Mouse (Mus musculus) heart, embryonic 13.5 days (tissue): ENCODE measurements at regions not wholly inside any gene's neighbourhood (a gene's known extent, or its start where the extent isn't known, plus 50 kb on each side); places are given as distances from the start of the nearest gene placed in this dataset.

Source experiments
- ATAC-seq: fragments of 200-750 bp; cut with Nextera tagmentation; 2 replicates; pipeline ENCODE4 v1.8.0; 2017; ENCODE audit warnings: moderate TSS enrichment; ENCODE audit not compliant: insufficient number of reproducible peaks, low FRiP score, low TSS enrichment; ENCODE audit errors: extremely low read depth
- H3K27ac ChIP-seq: fragments of 300-500 bp; sonication (generic); replicated peaks from 2 replicates; pipeline ENCODE4 v1.5.1; 2015; ENCODE audit warnings: moderate library complexity, mild to moderate bottlenecking, inconsistent platforms
- H3K27me3 ChIP-seq: fragments of 300-500 bp; sonication (generic); replicated peaks from 2 replicates; pipeline ENCODE4 v1.6.1; 2015; ENCODE audit warnings: mild to moderate bottlenecking, inconsistent platforms
- H3K36me3 ChIP-seq: fragments of 300-500 bp; sonication (generic); 2 replicates; pipeline ENCODE4 v1.6.1; 2015; ENCODE audit warnings: mild to moderate bottlenecking, inconsistent platforms
- H3K4me1 ChIP-seq: fragments of 300-500 bp; sonication (generic); 2 replicates; pipeline ENCODE4 v1.6.1; 2015; ENCODE audit warnings: inconsistent platforms
- H3K4me2 ChIP-seq: fragments of 300-500 bp; sonication (generic); 2 replicates; pipeline ENCODE4 v1.6.1; 2015; ENCODE audit warnings: inconsistent platforms, mild to moderate bottlenecking, moderate library complexity
- H3K4me3 ChIP-seq: fragments of 300-500 bp; sonication (generic); 2 replicates; pipeline ENCODE4 v1.5.1; 2015; ENCODE audit warnings: moderate library complexity, mild to moderate bottlenecking, inconsistent platforms
- H3K9ac ChIP-seq: fragments of 300-500 bp; sonication (generic); 2 replicates; pipeline ENCODE4 v1.6.1; 2015; ENCODE audit warnings: inconsistent platforms, mild to moderate bottlenecking, moderate library complexity
- H3K9me3 ChIP-seq: fragments of 300-500 bp; sonication (generic); 2 replicates; pipeline ENCODE4 v1.6.1; 2016; ENCODE audit warnings: inconsistent platforms
- WGBS: fragments of 180-500 bp; shearing (Covaris S2); methylation state at CpG from one replicate; pipeline ENCODE4 v1.1.7; 2015; ENCODE audit warnings: mixed read lengths; 5-methylcytosine and 5-hydroxymethylcytosine counted together

- H3K9ac ChIP-seq: no peak overlapping the region
- WGBS: 50% methylated on average over 4 of the region's 4 CpGs
- H3K36me3 ChIP-seq: no peaks in the 10 kb centered on the region
- H3K4me3 ChIP-seq: no peak overlapping the region
- no peak overlapping the region for H3K27ac ChIP-seq
- no peak overlapping the region for H3K4me2 ChIP-seq
- no peak for ATAC-seq
- H3K4me1 ChIP-seq: peaks cover 24% of the 10 kb centered on the region
- no peaks in the 10 kb centered on the region for H3K9me3 ChIP-seq
- H3K27me3 ChIP-seq: no peaks in the 10 kb centered on the region
Measured at GRCm38 (mm10) chr11:19849347-19849811, 74.8 kb upstream of the Spred2 start.

DNA sequence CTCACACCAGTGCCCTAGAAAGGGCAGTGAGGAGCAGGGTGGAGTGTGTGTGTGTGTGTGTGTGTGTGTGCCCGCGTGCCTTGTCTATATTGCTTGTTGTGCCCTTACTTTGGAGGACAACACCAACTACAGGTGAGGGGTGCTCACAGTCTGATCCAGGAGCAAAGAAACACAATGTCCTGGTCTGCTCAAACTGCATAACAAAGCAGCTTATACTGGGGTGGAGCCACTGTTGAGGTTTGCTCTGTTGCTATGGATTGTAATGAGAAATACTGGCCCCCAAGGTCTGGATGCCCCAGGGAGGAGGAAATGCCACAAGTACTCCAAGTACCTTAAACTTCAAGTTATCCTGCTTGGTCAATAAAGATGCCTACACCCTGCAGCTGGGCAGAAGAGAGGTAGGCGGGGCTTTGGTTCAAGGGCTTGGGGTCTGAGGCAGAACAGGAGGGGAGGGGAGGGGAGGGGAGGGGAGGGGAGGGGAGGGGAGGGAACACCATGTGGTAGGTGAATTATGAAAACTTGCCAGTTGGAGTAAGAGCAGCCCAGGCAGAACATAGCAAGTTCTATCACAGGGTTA, 74.2 kb upstream of the Spred2 start:
- H3K4me2 ChIP-seq: no peak overlapping the region
- H3K9me3 ChIP-seq: no peaks in the 10 kb centered on the region
- H3K27ac ChIP-seq: no peak overlapping the region
- ATAC-seq: no peak
- no peak overlapping the region for H3K4me3 ChIP-seq
- no peaks in the 10 kb centered on the region for H3K36me3 ChIP-seq
- peaks cover 24% of the 10 kb centered on the region for H3K4me1 ChIP-seq
- WGBS: 69% methylated on average over 3 of the region's 3 CpGs
- no peaks in the 10 kb centered on the region for H3K27me3 ChIP-seq
- H3K9ac ChIP-seq: no peak overlapping the region

DNA sequence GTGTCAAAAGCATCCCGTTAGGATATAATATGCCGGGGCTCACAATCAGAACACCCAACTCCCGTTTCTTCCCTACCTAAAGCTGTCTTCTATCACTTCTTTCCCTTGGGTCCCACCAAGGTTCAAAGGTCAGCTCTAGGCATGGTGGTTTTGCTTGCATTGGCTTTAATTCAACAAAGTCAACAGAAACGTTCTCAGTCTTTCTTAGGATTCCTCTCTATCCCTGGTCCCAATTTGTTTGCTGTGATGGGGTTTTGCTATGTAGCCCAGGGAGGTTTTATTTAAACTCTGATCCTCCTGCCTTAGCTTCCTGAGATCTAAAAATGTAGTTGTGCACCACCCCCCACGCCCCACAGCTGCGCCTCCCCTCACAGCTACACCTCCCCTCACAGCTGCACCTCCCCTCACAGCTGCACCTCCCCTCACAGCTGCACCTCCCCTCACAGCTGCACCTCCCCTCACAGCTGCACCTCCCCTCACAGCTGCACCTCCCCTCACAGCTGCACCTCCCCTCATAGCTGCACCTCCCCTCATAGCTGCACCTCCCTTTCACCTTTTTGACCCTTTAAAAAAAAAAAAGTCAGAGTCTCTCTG, 73.1 kb upstream of the Spred2 start:
- ATAC-seq: no peak

GRCm38 (mm10) chr11:19861596-19861995, 62.6 kb upstream of the Spred2 start:
- no peak overlapping the region for H3K4me3 ChIP-seq
- H3K9ac ChIP-seq: no peak overlapping the region
- H3K4me2 ChIP-seq: no peak overlapping the region
- ATAC-seq: no peak
- H3K4me1 ChIP-seq: no peaks in the 10 kb centered on the region
- no peaks in the 10 kb centered on the region for H3K36me3 ChIP-seq
- H3K27me3 ChIP-seq: no peaks in the 10 kb centered on the region
- no peak overlapping the region for H3K27ac ChIP-seq
- 69% methylated on average over 4 of the region's 4 CpGs for whole genome bisulfite sequencing
- H3K9me3 ChIP-seq: no peaks in the 10 kb centered on the region

More for the DNA sequence above, 73.1 kb upstream of the Spred2 start:
- no peak overlapping the region for H3K27ac ChIP-seq
- no peak overlapping the region for H3K4me3 ChIP-seq
- peaks cover 24% of the 10 kb centered on the region for H3K4me1 ChIP-seq
- no peaks in the 10 kb centered on the region for H3K27me3 ChIP-seq
- H3K4me2 ChIP-seq: no peak overlapping the region
- 14% methylated on average over 6 of the region's 6 CpGs for WGBS
- H3K9me3 ChIP-seq: no peaks in the 10 kb centered on the region
- no peak overlapping the region for H3K9ac ChIP-seq
- H3K36me3 ChIP-seq: no peaks in the 10 kb centered on the region

GRCm38 (mm10) chr11:19863327-19863726, 60.8 kb upstream of the Spred2 start:
- no peak overlapping the region for H3K9ac ChIP-seq
- no peaks in the 10 kb centered on the region for H3K4me1 ChIP-seq
- no peak overlapping the region for H3K4me2 ChIP-seq
- no peak overlapping the region for H3K27ac ChIP-seq
- ATAC-seq: no peak
- H3K9me3 ChIP-seq: peaks cover 8% of the 10 kb centered on the region; the same call in 1 of the 2 replicates
- no peak overlapping the region for H3K4me3 ChIP-seq
- no peaks in the 10 kb centered on the region for H3K27me3 ChIP-seq
- H3K36me3 ChIP-seq: no peaks in the 10 kb centered on the region
- 72% methylated on average over 3 of the region's 3 CpGs for WGBS

GRCm38 (mm10) chr11:19866262-19866661, 57.9 kb upstream of the Spred2 start:
- no peak overlapping the region for H3K9ac ChIP-seq
- peaks cover 8% of the 10 kb centered on the region; the same call in 1 of the 2 replicates for H3K9me3 ChIP-seq
- no peak overlapping the region for H3K27ac ChIP-seq
- H3K36me3 ChIP-seq: no peaks in the 10 kb centered on the region
- H3K4me3 ChIP-seq: no peak overlapping the region
- no peak for ATAC-seq
- WGBS: 45% methylated on average over 2 of the region's 2 CpGs
- no peaks in the 10 kb centered on the region for H3K27me3 ChIP-seq
- H3K4me2 ChIP-seq: no peak overlapping the region
- H3K4me1 ChIP-seq: no peaks in the 10 kb centered on the region

DNA sequence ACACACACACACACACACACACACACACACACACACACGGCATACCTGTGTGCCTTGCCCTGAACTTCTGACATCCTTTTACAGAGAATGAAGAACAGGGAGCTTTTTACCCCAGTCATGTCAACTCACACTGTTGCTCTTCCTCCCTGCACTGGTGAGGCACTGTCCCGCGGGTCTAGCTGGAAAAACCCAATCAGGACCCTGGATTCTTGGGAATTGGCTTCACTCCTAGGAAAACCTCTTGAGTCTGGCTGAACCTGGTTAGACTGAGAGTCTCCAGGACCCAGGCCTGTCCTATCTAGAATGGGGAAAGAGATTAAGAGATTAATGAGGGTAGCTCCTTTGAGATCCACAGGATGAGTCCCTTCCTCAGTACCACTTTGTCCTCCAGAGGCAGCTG, 54.5 kb upstream of the Spred2 start:
- no peaks in the 10 kb centered on the region for H3K36me3 ChIP-seq
- no peak overlapping the region for H3K27ac ChIP-seq
- 68% methylated on average over 3 of the region's 3 CpGs for WGBS
- no peaks in the 10 kb centered on the region for H3K27me3 ChIP-seq
- no peaks in the 10 kb centered on the region for H3K4me1 ChIP-seq
- no peak for ATAC-seq
- no peak overlapping the region for H3K4me2 ChIP-seq
- peaks cover 8% of the 10 kb centered on the region; the same call in 1 of the 2 replicates for H3K9me3 ChIP-seq
- H3K4me3 ChIP-seq: no peak overlapping the region
- H3K9ac ChIP-seq: no peak overlapping the region

DNA sequence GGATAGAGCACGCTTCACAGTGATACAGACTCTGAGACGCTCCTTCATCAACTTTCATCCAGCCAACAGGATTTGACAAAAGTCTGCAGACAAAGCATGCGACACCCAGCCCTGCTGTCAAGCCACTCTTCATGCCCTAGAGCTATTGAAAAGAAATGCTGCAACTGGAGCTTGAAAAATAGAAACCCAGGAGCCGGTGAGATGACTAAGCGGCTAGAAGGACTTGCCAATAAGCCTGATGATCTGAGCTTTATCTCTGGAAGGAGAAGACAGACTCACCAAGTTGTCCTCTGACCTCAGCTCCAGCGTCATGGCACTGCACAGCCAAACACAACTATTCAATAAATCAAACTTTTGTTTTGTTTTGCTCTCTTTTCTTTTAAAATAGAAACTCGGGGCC, 54.0 kb upstream of the Spred2 start:
- ATAC-seq: no peak
- no peak overlapping the region for H3K4me3 ChIP-seq
- H3K4me2 ChIP-seq: no peak overlapping the region
- WGBS: 65% methylated on average over 7 of the region's 7 CpGs
- H3K9me3 ChIP-seq: peaks cover 8% of the 10 kb centered on the region; the same call in 1 of the 2 replicates
- no peaks in the 10 kb centered on the region for H3K36me3 ChIP-seq
- H3K27me3 ChIP-seq: no peaks in the 10 kb centered on the region
- no peak overlapping the region for H3K9ac ChIP-seq
- no peaks in the 10 kb centered on the region for H3K4me1 ChIP-seq
- no peak overlapping the region for H3K27ac ChIP-seq

- no peaks in the 10 kb centered on the region for H3K9me3 ChIP-seq
- H3K9ac ChIP-seq: no peak overlapping the region
- H3K36me3 ChIP-seq: no peaks in the 10 kb centered on the region
- H3K27me3 ChIP-seq: no peaks in the 10 kb centered on the region
- H3K27ac ChIP-seq: no peak overlapping the region
- no peak for ATAC-seq
- H3K4me1 ChIP-seq: 0 out of 2 replicates have a peak, but pooled peaks cover 7% of the 10 kb centered on the region
- no peak overlapping the region for H3K4me3 ChIP-seq
- WGBS: 78% methylated on average over 6 of the region's 6 CpGs
- H3K4me2 ChIP-seq: no peak overlapping the region
Measured at GRCm38 (mm10) chr11:19873796-19874195, 50.4 kb upstream of the Spred2 start.
